Mouse (Mus musculus) limb, embryonic 11.5 days (tissue): ENCODE measurements around the gene Nos1ap. TPM values are rescaled to one million over a fixed set of nuclear protein-coding genes. Genes with fewer than 3 reads are reported as not detected.

Source experiments
- ATAC-seq: fragments of 200-750 bp; cut with Nextera tagmentation; 2 replicates; pipeline ENCODE4 v1.8.0; 2017; ENCODE audit warnings: low read depth; ENCODE audit not compliant: insufficient number of reproducible peaks, low FRiP score, low TSS enrichment
- DNase-seq: peaks from one replicate; pipeline ENCODE4 v3.0.0-alpha.2; 2015; ENCODE audit warnings: low spot score
- H3K27ac ChIP-seq: fragments of 300-500 bp; sonication (generic); replicated peaks from 2 replicates; pipeline ENCODE4 v1.5.1; 2014; ENCODE audit warnings: low read depth, mild to moderate bottlenecking, low read length
- H3K27me3 ChIP-seq: fragments of 300-500 bp; sonication (generic); 2 replicates; pipeline ENCODE4 v1.6.1; 2014; ENCODE audit warnings: mild to moderate bottlenecking, low read length, mixed read lengths; ENCODE audit not compliant: control insufficient read depth, insufficient read depth
- H3K36me3 ChIP-seq: fragments of 300-500 bp; sonication (generic); 2 replicates; pipeline ENCODE4 v1.6.1; 2014; ENCODE audit warnings: mild to moderate bottlenecking, low read length, moderate library complexity, mixed read lengths; ENCODE audit not compliant: control insufficient read depth, insufficient read depth
- H3K4me1 ChIP-seq: fragments of 300-500 bp; sonication (generic); 2 replicates; pipeline ENCODE4 v1.6.1; 2014; ENCODE audit warnings: low read length, mixed read lengths; ENCODE audit not compliant: control insufficient read depth, insufficient read depth
- H3K4me2 ChIP-seq: fragments of 300-500 bp; sonication (generic); 2 replicates; pipeline ENCODE4 v1.6.1; 2014; ENCODE audit warnings: low read depth, mild to moderate bottlenecking, moderate library complexity; ENCODE audit not compliant: severe bottlenecking
- H3K4me3 ChIP-seq: fragments of 300-500 bp; sonication (generic); 2 replicates; pipeline ENCODE4 v1.5.1; 2014; ENCODE audit warnings: low read depth, low read length
- H3K9ac ChIP-seq: fragments of 300-500 bp; sonication (generic); 2 replicates; pipeline ENCODE4 v1.6.1; 2014; ENCODE audit warnings: mild to moderate bottlenecking, low read length
- H3K9me3 ChIP-seq: fragments of 300-500 bp; sonication (generic); 2 replicates; pipeline ENCODE4 v1.6.1; 2016; ENCODE audit warnings: low read length; ENCODE audit not compliant: control insufficient read depth
- WGBS: fragments of 180-500 bp; shearing (Covaris S2); extraction: QIAGEN DNeasy Blood & Tissue Kit; methylation state at CpG from one replicate; pipeline ENCODE4 v1.1.7; 2014; 5-methylcytosine and 5-hydroxymethylcytosine counted together
- polyA plus RNA-seq: library from polyadenylated mRNA; unstranded; fragments of >200 nt; fragmentation: Nextera tagmentation; extraction: Ambion mirVana; gene quantifications from 2 replicates; pipeline ENCODE4 v1.2.1, GENCODE M21; 2014

Nos1ap gene
- polyA plus RNA-seq, 1 experiment from 2014 or later, result 5.6 TPM

DNA sequence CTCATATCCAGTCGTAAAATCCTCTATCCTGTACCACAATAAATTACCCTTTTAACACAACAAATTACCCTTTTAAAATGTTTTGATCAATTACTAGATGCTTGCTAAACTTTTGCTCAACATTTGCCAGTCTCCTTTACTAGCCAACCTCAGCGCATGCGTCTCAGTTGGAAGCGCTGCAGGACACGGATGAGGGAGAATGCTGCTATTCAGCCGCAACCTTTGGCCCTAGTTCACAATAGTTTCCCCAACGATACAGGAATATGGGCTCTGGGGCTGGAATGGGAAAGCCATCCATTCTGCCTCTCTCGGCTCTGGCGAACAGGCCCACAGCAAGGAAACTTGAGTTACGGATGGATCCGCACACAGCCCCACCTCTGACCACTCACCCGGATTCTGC lies 75.4 kb downstream of the Nos1ap start:
- DNase-seq (no peak), ATAC-seq (no peak)
- Histone ChIP-seq H3K27me3 (no peaks in the 10 kb centered on the region), H3K4me3 (no peak overlapping the region), H3K9me3 (no peaks in the 10 kb centered on the region), H3K27ac (no peak overlapping the region), H3K9ac (no peak overlapping the region), H3K4me1 (0 out of 2 replicates have a peak, but pooled peaks cover 4% of the 10 kb centered on the region), H3K36me3 (no peaks in the 10 kb centered on the region), H3K4me2 (no peak overlapping the region)
- WGBS, result 73% methylated on average over 12 of the region's 12 CpGs

DNA sequence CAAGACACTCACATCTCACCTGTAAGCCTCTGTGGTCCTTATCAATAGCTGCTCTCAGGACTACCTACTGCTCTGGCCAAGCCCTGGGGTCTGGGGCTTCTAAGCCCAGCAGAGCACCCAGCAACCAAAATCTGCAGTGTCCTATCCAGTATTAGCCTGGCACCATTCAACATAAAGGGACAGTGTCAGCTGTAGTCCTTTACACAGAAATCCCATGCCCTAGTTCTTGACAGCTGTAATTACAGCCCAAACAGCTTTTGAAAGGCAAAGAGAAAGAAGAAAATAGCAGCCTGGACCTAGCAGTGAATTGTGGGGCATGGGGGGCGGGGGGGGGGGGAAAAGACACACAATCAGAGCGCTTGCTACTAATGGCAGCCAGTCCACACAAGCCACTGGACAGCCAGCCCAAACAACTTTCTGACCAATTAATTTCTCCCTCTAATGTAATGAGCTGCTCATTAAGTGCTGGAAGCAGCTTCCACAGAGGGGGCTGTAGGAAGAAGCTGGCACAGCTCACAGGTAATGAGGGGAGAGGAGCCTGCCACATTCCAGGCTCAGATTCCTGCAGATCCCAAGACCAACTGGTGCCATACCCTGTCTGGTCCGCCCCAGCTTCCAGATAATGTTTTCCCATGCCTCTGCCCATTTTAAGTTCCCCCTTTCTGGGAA lies 77.1 kb downstream of the Nos1ap start:
- 0 out of 2 replicates have a peak, but pooled peaks cover 4% of the 10 kb centered on the region for H3K4me1 ChIP-seq
- no peak; the same call in 1 of the 2 replicates for ATAC-seq
- H3K4me3 ChIP-seq, result no peak overlapping the region
- H3K4me2 ChIP-seq, result no peak overlapping the region
- H3K36me3 ChIP-seq, result no peaks in the 10 kb centered on the region
- no peak overlapping the region for H3K9ac ChIP-seq
- H3K27ac ChIP-seq, result no peak overlapping the region
- 71% methylated on average over 1 of the region's 3 CpGs for WGBS
- H3K27me3 ChIP-seq, result no peaks in the 10 kb centered on the region
- H3K9me3 ChIP-seq, result no peaks in the 10 kb centered on the region
- no peak for DNase-seq

DNA sequence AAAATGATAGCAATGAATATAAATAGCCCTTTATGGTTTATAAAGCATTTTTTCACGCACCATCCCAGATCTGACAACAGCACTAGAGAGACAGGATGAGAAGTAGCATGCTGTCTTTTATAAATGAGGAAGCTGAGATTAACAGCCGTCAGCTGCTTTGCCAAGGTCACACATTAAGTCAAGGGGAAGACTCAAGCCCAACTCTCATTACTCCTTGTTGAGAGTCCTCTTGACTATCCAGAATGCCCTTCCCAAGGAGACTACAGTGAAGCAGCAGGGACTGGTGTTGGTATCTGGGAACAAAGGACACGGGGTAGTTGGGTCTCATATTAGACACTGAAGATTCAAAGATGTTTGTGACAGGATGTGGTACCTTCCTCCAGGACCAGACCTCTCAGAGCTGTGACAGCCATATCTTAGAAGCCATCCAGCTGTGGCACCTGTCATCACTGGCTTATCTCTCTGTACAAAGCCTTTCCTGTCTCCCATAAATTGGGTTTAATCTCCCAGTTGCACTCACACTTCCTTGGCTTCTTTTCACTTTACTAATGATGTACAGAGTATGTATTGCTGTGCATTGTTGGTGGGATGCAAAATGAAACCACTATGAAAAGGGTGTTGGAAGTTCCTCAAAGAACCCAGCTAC lies 78.9 kb downstream of the Nos1ap start:
- H3K27ac ChIP-seq, result no peak overlapping the region
- H3K4me3 ChIP-seq, result no peak overlapping the region
- H3K9ac ChIP-seq, result no peak overlapping the region
- WGBS, result 81% methylated on average over 3 of the region's 3 CpGs
- no peaks in the 10 kb centered on the region for H3K27me3 ChIP-seq
- no peaks in the 10 kb centered on the region for H3K9me3 ChIP-seq
- DNase-seq (no peak), ATAC-seq (no peak)
- no peaks in the 10 kb centered on the region for H3K36me3 ChIP-seq
- H3K4me2 ChIP-seq, result no peak overlapping the region
- 0 out of 2 replicates have a peak, but pooled peaks cover 4% of the 10 kb centered on the region for H3K4me1 ChIP-seq

GRCm38 (mm10) chr1:170506309-170506708 lies 83.4 kb downstream of the Nos1ap start:
- no peak overlapping the region for H3K4me3 ChIP-seq
- ATAC-seq (no peak), DNase-seq (no peak)
- H3K9ac ChIP-seq, result no peak overlapping the region
- H3K4me1 ChIP-seq, result peaks cover 3% of the 10 kb centered on the region; the same call in 1 of the 2 replicates
- H3K27me3 ChIP-seq, result no peaks in the 10 kb centered on the region
- no peak overlapping the region for H3K4me2 ChIP-seq
- H3K36me3 ChIP-seq, result no peaks in the 10 kb centered on the region
- no peaks in the 10 kb centered on the region for H3K9me3 ChIP-seq
- WGBS, result 66% methylated on average over 6 of the region's 6 CpGs
- H3K27ac ChIP-seq, result no peak overlapping the region

DNA sequence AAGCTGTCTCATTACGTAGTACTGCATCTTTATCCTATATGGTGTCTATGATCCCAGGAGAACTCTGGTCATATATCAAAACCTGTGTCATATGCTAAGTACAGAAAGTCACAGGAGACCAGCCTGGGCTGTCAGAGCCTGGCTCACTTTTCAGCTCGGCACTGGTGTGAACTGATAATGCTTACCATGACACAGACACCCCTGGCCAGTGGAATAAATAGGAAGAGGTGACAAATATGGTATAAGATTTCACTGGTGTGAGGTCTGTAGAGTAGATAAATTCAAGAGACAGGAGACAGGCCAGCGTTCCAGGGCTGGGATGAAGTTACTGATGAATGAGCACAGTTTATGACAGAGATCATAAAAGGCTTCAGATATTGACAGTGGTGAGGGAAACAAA lies 84.6 kb downstream of the Nos1ap start:
- peaks cover 3% of the 10 kb centered on the region for H3K4me1 ChIP-seq
- no peaks in the 10 kb centered on the region for H3K27me3 ChIP-seq
- H3K9ac ChIP-seq, result no peak overlapping the region
- no peak overlapping the region for H3K27ac ChIP-seq
- H3K4me2 ChIP-seq, result no peak overlapping the region
- no peaks in the 10 kb centered on the region for H3K9me3 ChIP-seq
- H3K36me3 ChIP-seq, result no peaks in the 10 kb centered on the region
- no peak for ATAC-seq
- no peak for DNase-seq
- 65% methylated on average over 3 of the region's 3 CpGs for WGBS
- no peak overlapping the region for H3K4me3 ChIP-seq

GRCm38 (mm10) chr1:170504378-170504777 lies 85.3 kb downstream of the Nos1ap start:
- Histone ChIP-seq H3K4me1 (peaks cover 10% of the 10 kb centered on the region), H3K27me3 (no peaks in the 10 kb centered on the region), H3K9me3 (no peaks in the 10 kb centered on the region), H3K4me3 (no peak overlapping the region), H3K27ac (no peak overlapping the region), H3K9ac (no peak overlapping the region), H3K4me2 (no peak overlapping the region), H3K36me3 (no peaks in the 10 kb centered on the region)
- 87% methylated on average over 4 of the region's 4 CpGs for WGBS
- no peak for DNase-seq
- no peak for ATAC-seq

- Histone ChIP-seq H3K9ac (no peak overlapping the region; the same call in 1 of the 2 replicates), H3K4me1 (peaks cover 13% of the 10 kb centered on the region), H3K9me3 (no peaks in the 10 kb centered on the region), H3K27me3 (no peaks in the 10 kb centered on the region), H3K4me3 (no peak overlapping the region), H3K4me2 (no peak overlapping the region), H3K27ac (no peak overlapping the region), H3K36me3 (no peaks in the 10 kb centered on the region)
- DNase-seq (no peak), ATAC-seq (no peak)
- WGBS, result 26% methylated on average over 4 of the region's 4 CpGs
These were observed 86.4 kb downstream of the Nos1ap start for GRCm38 (mm10) chr1:170503277-170503739.

DNA sequence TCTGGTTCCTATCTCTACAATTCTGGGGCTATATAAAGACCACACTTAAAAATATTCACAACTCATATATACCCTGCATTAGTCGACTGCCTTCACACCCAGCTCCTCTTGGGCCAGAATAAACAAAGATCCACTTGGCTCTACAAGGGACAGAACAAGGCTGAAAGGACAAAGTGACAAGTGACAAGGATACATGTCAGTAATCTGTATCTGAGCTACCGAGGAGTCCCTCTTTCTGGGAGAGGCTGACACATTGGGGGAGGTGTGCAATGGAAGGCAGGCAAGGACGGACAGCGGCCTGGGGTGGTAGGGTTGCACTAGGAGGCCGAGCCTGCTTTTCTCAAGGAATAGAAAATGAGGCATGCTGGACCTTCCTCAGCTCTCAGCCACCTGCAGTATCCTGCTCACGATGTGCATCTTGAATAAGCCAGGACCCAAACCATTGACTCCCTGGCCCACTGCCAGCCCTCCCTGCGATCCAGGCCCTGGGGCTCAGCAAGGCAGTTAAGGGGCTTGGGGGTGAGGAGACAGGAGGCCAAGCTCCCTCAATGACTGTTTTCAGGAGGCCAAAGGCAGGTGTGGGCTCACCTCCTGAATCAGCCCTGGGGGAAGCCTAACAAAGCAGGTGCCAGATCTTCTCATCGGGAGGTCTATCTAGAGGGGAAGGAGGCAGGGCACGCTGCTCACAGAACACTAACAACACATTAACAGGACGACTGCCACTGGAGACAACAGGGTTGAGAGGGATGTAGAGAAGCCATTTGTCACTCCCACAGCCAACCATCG lies 87.0 kb downstream of the Nos1ap start:
- no peak overlapping the region for H3K4me3 ChIP-seq
- no peaks in the 10 kb centered on the region for H3K27me3 ChIP-seq
- peaks cover 13% of the 10 kb centered on the region for H3K4me1 ChIP-seq
- 33% methylated on average over 11 of the region's 11 CpGs for WGBS
- no peaks in the 10 kb centered on the region for H3K36me3 ChIP-seq
- DNase-seq (no peak), ATAC-seq (no peak)
- no peak overlapping the region for H3K27ac ChIP-seq
- no peak overlapping the region for H3K4me2 ChIP-seq
- no peak overlapping the region for H3K9ac ChIP-seq
- H3K9me3 ChIP-seq, result no peaks in the 10 kb centered on the region
